ENCODE assay signal across 11 mouse cellular contexts in the genomic region with DNA sequence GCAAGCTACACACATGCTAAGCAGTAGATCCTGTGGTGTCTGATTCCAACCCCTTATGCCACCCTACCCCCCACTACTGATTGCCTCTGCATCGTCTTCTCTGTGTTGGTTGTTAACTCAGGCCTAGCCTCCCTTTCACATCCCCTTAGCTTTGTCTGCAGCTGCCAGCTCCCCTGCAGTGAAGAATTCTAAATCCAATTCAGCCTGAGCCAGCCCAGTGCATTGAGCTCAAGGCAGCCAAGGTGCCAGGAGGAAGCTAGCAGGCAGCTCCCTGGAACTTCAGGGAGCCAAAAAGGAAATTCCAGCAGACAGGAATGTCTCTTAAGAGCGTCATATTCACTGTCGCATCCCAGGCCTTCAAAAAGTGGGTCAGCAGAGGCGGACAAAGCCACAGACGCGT.
A peak's percentile ranks its signal among the peaks of the same experiment; 100 is the strongest.
DNase-seq lines count a peak whose midpoint lies in the region; ATAC-seq and TF ChIP-seq lines count a peak whose summit lies in the region.
"Had no signal": no experiment of that assay in that cellular context is flagged by ENCODE, and none has a peak within 500 bp of the region (broad histone marks: within the 10 kb centered on the region; RNA-seq: fewer than 3 reads in every experiment).

No protein-coding gene starts in this region.

- intact Hi-C loops in gastrocnemius, adult 2 months (cut with DNase I), result loop anchor here (5.0 kb wide), 2 partner anchors 56 to 511 kb away; no protein-coding TSS in a partner anchor
- intact Hi-C loops in heart, adult 2 months (cut with DNase I), result no loop called here

- no peaks in the 10 kb centered on the region for H3K9me3 ChIP-seq in forebrain, embryonic 15.5 days
- no peaks in the 10 kb centered on the region for H3K9me3 ChIP-seq in intestine, embryonic 15.5 days
- H3K9me3 ChIP-seq: heart, embryonic 13.5 days had no signal

- no peak overlapping the region for H3K9ac ChIP-seq in forebrain, embryonic 15.5 days (replicated peaks)
- H3K9ac ChIP-seq in intestine, embryonic 15.5 days, result no peak overlapping the region
- H3K9ac ChIP-seq in heart, adult 2 months (ENCODE audit: low read depth, low read length), result no peak overlapping the region

- H3K27ac ChIP-seq in gastrocnemius, adult 2 months, result peak overlapping the region; percentile 55
- H3K27ac ChIP-seq in forebrain, embryonic 15.5 days (replicated peaks), result no peak overlapping the region
- H3K27ac ChIP-seq in intestine, embryonic 15.5 days, result no peak overlapping the region
- no peak overlapping the region for H3K27ac ChIP-seq in heart, adult 2 months
- H3K27ac ChIP-seq: layer of hippocampus, adult 2 months had no signal

- 10% methylated on average over 6 of the region's 6 CpGs for WGBS in forebrain, embryonic 15.5 days
- 58% methylated on average over 6 of the region's 6 CpGs for WGBS in intestine, embryonic 15.5 days
- WGBS in heart, adult 2 months, result 44% methylated on average over 6 of the region's 6 CpGs

- no peak for TF ChIP-seq POLR2A in heart, adult 2 months (IDR thresholded peaks at IDR 0.05; ENCODE audit: insufficient read depth, low read depth, low read length)

- TF ChIP-seq EP300 in heart, adult 2 months (IDR thresholded peaks at IDR 0.05; ENCODE audit: insufficient read depth, low read depth, low read length), result no peak

- ATAC-seq in forebrain, embryonic 15.5 days (replicated peaks), result peak; percentile 70
- ATAC-seq in intestine, embryonic 15.5 days, result no peak

- DNase-seq in gastrocnemius, adult 2 months, result no peak
- DNase-seq in gastrocnemius, postnatal 25 days, result no peak
- peak; percentile 20 to 23 for DNase-seq in right cerebral cortex, adult 2 months (ENCODE audit: low spot score in 2 of 2)
- DNase-seq in right cerebral cortex, postnatal 14 days, result no peak
- no peak for DNase-seq in c-Kit-positive CD71-positive TER-119-positive erythroid progenitor cells, embryonic 14.5 days (ENCODE audit: low spot score)
- no peak for DNase-seq in heart, adult 2 months

- no peak for TF ChIP-seq CTCF in gastrocnemius, adult 2 months (IDR thresholded peaks at IDR 0.05)
- TF ChIP-seq CTCF in heart, adult 2 months (IDR thresholded peaks at IDR 0.05), result no peak

- H3K79me2 ChIP-seq in heart, adult 2 months (replicated peaks; ENCODE audit: control insufficient read depth, insufficient read depth, low read length), result no peaks in the 10 kb centered on the region

- no peaks in the 10 kb centered on the region for H3K36me3 ChIP-seq in forebrain, embryonic 15.5 days
- H3K36me3 ChIP-seq in intestine, embryonic 15.5 days, result no peaks in the 10 kb centered on the region
- no peaks in the 10 kb centered on the region for H3K36me3 ChIP-seq in heart, adult 2 months (ENCODE audit: control insufficient read depth, insufficient read depth, low read length)

- no peak overlapping the region for H3K4me3 ChIP-seq in gastrocnemius, adult 2 months
- no peak overlapping the region for H3K4me3 ChIP-seq in forebrain, embryonic 15.5 days
- no peak overlapping the region for H3K4me3 ChIP-seq in intestine, embryonic 15.5 days (replicated peaks)
- no peak overlapping the region for H3K4me3 ChIP-seq in heart, adult 2 months
- H3K4me3 ChIP-seq: heart, embryonic 13.5 days; layer of hippocampus, adult 2 months; myocyte had no signal

- H3K4me1 ChIP-seq in forebrain, embryonic 15.5 days, result peaks cover 14% of the 10 kb centered on the region
- peaks cover 3% of the 10 kb centered on the region; the same call in 1 of the 2 replicates for H3K4me1 ChIP-seq in intestine, embryonic 15.5 days (replicated peaks)
- H3K4me1 ChIP-seq in heart, adult 2 months (ENCODE audit: control insufficient read depth, insufficient read depth, low read length), result no peaks in the 10 kb centered on the region

- H3K4me2 ChIP-seq in forebrain, embryonic 15.5 days (replicated peaks), result no peak overlapping the region
- H3K4me2 ChIP-seq in intestine, embryonic 15.5 days (replicated peaks), result no peak overlapping the region
- H3K4me2 ChIP-seq: heart, embryonic 13.5 days had no signal

- no peaks in the 10 kb centered on the region for H3K27me3 ChIP-seq in forebrain, embryonic 15.5 days
- no peaks in the 10 kb centered on the region for H3K27me3 ChIP-seq in intestine, embryonic 15.5 days (replicated peaks)
- no peaks in the 10 kb centered on the region for H3K27me3 ChIP-seq in heart, adult 2 months (ENCODE audit: control insufficient read depth, insufficient read depth, low read length)
- H3K27me3 ChIP-seq: heart, embryonic 13.5 days had no signal

Comparison
In these comparisons a context has a peak if more than half of its experiments do, and no peak if none do; other contexts are left out.
1. DNase-seq: peak in right cerebral cortex, adult 2 months (2 of 2); none in gastrocnemius, adult 2 months (single experiment), gastrocnemius, postnatal 25 days (single experiment), right cerebral cortex, postnatal 14 days (single experiment), c-Kit-positive CD71-positive TER-119-positive erythroid progenitor cells, embryonic 14.5 days (single experiment) and heart, adult 2 months (0 of 2).